Mouse (Mus musculus) megakaryocyte, embryonic 14.5 days (primary cell): Measurements from ENCODE around the gene Olfr1474. TPM values are rescaled to one million over a fixed set of nuclear protein-coding genes. Genes with fewer than 3 reads are reported as not detected.
"Not testable (repeated sequence)": the region's sequence is repeated elsewhere in the genome, so short reads cannot be mapped to it uniquely, and the experiment has no call there.

Source experiments
- H3K27me3 ChIP-seq: replicated peaks from 2 replicates; pipeline ENCODE3; 2012; ENCODE audit warnings: inconsistent platforms
- H3K36me3 ChIP-seq: replicated peaks from 2 replicates; pipeline ENCODE3; 2012; ENCODE audit warnings: low read length, inconsistent platforms, mixed read lengths
- H3K4me1 ChIP-seq: 2 replicates; pipeline ENCODE4 v1.6.1; 2012; ENCODE audit warnings: inconsistent platforms
- H3K4me3 ChIP-seq: replicated peaks from 2 replicates; pipeline ENCODE3; 2012; ENCODE audit warnings: moderate library complexity, mild to moderate bottlenecking, inconsistent platforms
- H3K9me3 ChIP-seq: 2 replicates; pipeline ENCODE4 v1.6.1; 2012; ENCODE audit warnings: inconsistent platforms
- FLI1 ChIP-seq: IDR thresholded peaks from 2 replicates; pipeline ENCODE4 v1.6.1; 2012; ENCODE audit warnings: low read length, inconsistent platforms, mixed read lengths
- GATA1 ChIP-seq: IDR thresholded peaks from 3 replicates; pipeline ENCODE4 v1.6.1; 2012; ENCODE audit warnings: mixed read lengths, low read length, inconsistent platforms, borderline replicate concordance
- polyA plus RNA-seq: library from polyadenylated mRNA; stranded (reverse); fragments of >175 nt; gene quantifications from 2 replicates; pipeline ENCODE4 v1.2.3, GENCODE M21; 2012; ENCODE audit warnings: low replicate concordance; ENCODE audit not compliant: insufficient read depth

The Olfr1474 gene
- polyA plus RNA-seq = not detected in 2 replicates

DNA sequence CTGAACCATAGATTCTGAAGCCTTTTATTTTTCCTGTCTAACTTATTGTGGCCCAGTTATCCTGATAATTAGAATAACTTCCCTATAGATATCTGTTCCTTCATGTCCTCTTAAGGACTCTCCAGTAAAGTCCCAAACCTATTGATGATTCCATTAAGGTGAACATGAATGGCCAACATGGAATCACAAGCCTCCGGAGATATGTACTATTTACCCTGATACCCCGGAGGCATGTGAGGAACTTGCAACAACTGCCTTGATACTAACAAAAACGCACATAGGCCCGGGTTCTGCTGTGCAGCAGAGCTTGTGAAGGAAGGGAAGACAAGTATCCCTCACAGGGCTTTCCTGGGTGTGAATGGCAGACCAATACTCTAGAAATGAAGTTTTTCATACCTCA, at the start of gene Olfr1474:
TSS of gene Olfr1474 (plus strand) at position 301 of the 400 bp plus-strand sequence.
- not testable (repeated sequence) for H3K27me3 ChIP-seq, H3K4me1 ChIP-seq, H3K36me3 ChIP-seq, H3K9me3 ChIP-seq, H3K4me3 ChIP-seq

DNA sequence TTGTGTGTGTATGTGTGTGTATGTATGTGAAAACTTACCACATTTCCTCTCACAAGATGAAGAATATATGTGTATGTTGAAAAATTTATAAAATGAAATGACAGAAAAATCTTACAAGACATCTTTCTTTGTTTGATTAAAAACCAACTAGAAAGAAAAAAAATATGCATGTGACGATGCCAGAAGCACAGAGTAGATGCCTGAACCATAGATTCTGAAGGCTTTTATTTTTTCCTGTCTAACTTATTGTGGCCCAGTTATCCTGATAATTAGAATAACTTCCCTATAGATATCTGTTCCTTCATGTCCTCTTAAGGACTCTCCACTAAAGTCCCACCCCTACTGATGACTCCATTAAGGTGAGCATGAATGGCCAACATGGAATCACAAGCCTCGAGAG, 26.3 kb upstream of the Olfr1474 start, which contains the start of gene Olfr1471:
TSS of gene Olfr1471 (plus strand) at position 301 of the 400 bp plus-strand sequence.
- not testable (repeated sequence) for H3K9me3 ChIP-seq, H3K4me1 ChIP-seq, H3K4me3 ChIP-seq, H3K27me3 ChIP-seq, H3K36me3 ChIP-seq

DNA sequence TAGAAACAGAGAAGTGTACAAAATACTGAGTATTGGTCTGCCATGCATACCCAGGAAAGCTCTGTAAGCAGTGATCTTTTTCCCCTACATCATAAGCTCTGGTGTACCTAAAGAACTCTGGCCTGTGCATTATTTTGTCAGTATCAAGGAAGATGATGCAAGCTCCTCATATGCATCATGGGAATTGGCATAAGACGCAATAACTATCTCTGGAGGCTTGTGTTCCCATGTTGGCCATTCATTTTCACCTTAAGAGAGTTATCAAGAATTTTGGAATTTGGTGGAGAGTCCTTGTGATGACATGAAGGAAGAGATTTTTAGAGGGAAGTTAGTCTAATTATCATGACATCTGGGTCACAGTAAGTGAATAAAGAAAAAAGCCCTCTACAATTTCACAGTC, 13.4 kb upstream of the Olfr1474 start, which contains the start of gene Olfr1472:
TSS of gene Olfr1472 (minus strand) at position 101 of the 400 bp plus-strand sequence.
- Histone ChIP-seq H3K4me1 (no peaks in the 10 kb centered on the region), H3K4me3 (no peak within 1 kb of the TSS), H3K9me3 (peaks cover 14% of the 10 kb centered on the region), H3K27me3 (no peaks in the 10 kb centered on the region), H3K36me3 (no peaks in the 10 kb centered on the region)
- TF ChIP-seq FLI1 = no peak
- no peak for TF ChIP-seq GATA1

DNA sequence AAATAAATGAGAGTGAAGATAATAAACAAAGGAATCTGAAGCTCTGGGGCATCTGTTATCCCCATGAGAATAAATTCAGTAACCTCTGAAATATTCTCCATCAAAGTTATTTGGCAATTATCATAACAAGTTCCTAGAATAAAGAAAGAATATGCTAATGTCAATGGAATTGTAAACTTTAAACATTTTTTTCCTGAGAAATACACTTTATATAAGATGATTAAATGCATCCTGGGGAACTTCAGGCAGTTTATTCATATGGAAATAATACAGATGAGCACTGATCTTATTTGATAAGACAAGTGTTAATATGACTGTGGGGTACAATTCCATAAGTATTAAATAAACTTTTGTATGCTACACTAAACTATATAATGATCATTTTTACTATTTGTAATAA, 10.7 kb downstream of the Olfr1474 start, which contains the start of gene Olfr1475:
TSS of gene Olfr1475 (minus strand) at position 101 of the 400 bp plus-strand sequence.
- Histone ChIP-seq H3K36me3 (no peaks in the 10 kb centered on the region), H3K27me3 (no peaks in the 10 kb centered on the region), H3K9me3 (no peaks in the 10 kb centered on the region), H3K4me3 (no peak within 1 kb of the TSS), H3K4me1 (no peaks in the 10 kb centered on the region)
- TF ChIP-seq GATA1 (no peak), FLI1 (no peak)

- TF ChIP-seq FLI1 (no peak), GATA1 (no peak)
- peaks cover 4% of the 10 kb centered on the region; the same call in 1 of the 2 replicates for H3K9me3 ChIP-seq
These were observed 30.9 kb downstream of the Olfr1474 start, which contains the start of gene Olfr1477 for GRCm38 (mm10) chr19:13500246-13500645. TSS of gene Olfr1477 (plus strand) at chr19:13500546.

More at GRCm38 (mm10) chr19:13500246-13500645, 30.9 kb downstream of the Olfr1474 start, which contains the start of gene Olfr1477:
- H3K4me1 ChIP-seq = no peaks in the 10 kb centered on the region
- no peaks in the 10 kb centered on the region for H3K27me3 ChIP-seq
- no peaks in the 10 kb centered on the region for H3K36me3 ChIP-seq
- H3K4me3 ChIP-seq = no peak within 1 kb of the TSS

Other genes starting within 250 kb of the Olfr1474 start
- not detected in 2 replicates for gene Olfr1463, start 238.2 kb upstream of the Olfr1474 start, polyA plus RNA-seq
- not detected in 2 replicates for gene Olfr1465, start 154.0 kb upstream of the Olfr1474 start, polyA plus RNA-seq
- not detected in 2 replicates for gene Olfr1466, start 130.7 kb upstream of the Olfr1474 start, polyA plus RNA-seq
- gene Olfr1467, start 107.3 kb upstream of the Olfr1474 start, polyA plus RNA-seq = not detected in 2 replicates
- gene Olfr1469, start 61.7 kb upstream of the Olfr1474 start, polyA plus RNA-seq = not detected in 2 replicates
- not detected in 2 replicates for gene Olfr1471, start 26.2 kb upstream of the Olfr1474 start, polyA plus RNA-seq
- not detected in 2 replicates for gene Olfr1472, start 13.5 kb upstream of the Olfr1474 start, polyA plus RNA-seq
- not detected in 2 replicates for gene Olfr1475, start 10.6 kb downstream of the Olfr1474 start, polyA plus RNA-seq
- gene Olfr1477, start 31.0 kb downstream of the Olfr1474 start, polyA plus RNA-seq = not detected in 2 replicates
- gene Olfr1480, start 58.3 kb downstream of the Olfr1474 start, polyA plus RNA-seq = not detected in 2 replicates
- gene Olfr1484, start 113.9 kb downstream of the Olfr1474 start, polyA plus RNA-seq = not detected in 2 replicates
- gene Olfr1487, start 147.8 kb downstream of the Olfr1474 start, polyA plus RNA-seq = not detected in 2 replicates
- gene Olfr1489, start 162.1 kb downstream of the Olfr1474 start, polyA plus RNA-seq = not detected in 2 replicates
- not detected in 2 replicates for gene Olfr1490, start 181.5 kb downstream of the Olfr1474 start, polyA plus RNA-seq
- gene Olfr1491, start 227.7 kb downstream of the Olfr1474 start, polyA plus RNA-seq = not detected in 2 replicates